Mouse (Mus musculus) splenic B cell, adult 2 months (primary cell): ENCODE measurements around the gene Igfbpl1.
A peak's percentile ranks its signal among the peaks of the same experiment; 100 is the strongest.

Experiments
- DNase-seq: peaks from one replicate; pipeline ENCODE4 v3.0.0-alpha.2; 2011; ENCODE audit warnings: low read depth, low spot score
- H3K27me3 ChIP-seq: 2 replicates; pipeline ENCODE4 v1.6.1; 2012; ENCODE audit warnings: mild to moderate bottlenecking, low read length, moderate library complexity, mixed read lengths; ENCODE audit not compliant: control insufficient read depth, poor library complexity, insufficient read depth, severe bottlenecking
- H3K36me3 ChIP-seq: 2 replicates; pipeline ENCODE4 v1.6.1; 2012; ENCODE audit warnings: mild to moderate bottlenecking, low read length, moderate library complexity, mixed read lengths; ENCODE audit not compliant: control insufficient read depth, poor library complexity, insufficient read depth, severe bottlenecking

Igfbpl1 gene

DNA sequence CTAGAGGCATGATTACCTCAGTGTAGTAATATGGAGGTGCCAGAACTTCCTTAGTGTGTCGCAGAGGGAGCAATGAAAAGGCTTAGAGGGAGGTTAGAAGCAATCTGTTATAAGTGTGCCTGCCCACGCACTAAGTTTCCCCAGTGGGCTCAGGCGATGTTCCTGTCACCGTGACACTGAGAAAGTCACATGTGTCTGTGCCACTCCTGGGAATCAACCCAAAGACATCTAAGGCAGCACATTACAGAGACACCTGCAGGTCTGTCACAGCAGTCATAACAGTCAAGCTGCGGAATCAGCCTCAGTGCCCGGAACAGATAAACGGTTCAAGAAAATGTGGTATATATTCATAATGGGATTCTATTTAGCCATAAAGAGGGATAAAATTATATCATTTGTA, 5.3 kb upstream of the Igfbpl1 start:
- no peak for DNase-seq
- Histone ChIP-seq H3K36me3 (no peaks in the 10 kb centered on the region), H3K27me3 (no peaks in the 10 kb centered on the region; the same call in 1 of the 2 replicates)

DNA sequence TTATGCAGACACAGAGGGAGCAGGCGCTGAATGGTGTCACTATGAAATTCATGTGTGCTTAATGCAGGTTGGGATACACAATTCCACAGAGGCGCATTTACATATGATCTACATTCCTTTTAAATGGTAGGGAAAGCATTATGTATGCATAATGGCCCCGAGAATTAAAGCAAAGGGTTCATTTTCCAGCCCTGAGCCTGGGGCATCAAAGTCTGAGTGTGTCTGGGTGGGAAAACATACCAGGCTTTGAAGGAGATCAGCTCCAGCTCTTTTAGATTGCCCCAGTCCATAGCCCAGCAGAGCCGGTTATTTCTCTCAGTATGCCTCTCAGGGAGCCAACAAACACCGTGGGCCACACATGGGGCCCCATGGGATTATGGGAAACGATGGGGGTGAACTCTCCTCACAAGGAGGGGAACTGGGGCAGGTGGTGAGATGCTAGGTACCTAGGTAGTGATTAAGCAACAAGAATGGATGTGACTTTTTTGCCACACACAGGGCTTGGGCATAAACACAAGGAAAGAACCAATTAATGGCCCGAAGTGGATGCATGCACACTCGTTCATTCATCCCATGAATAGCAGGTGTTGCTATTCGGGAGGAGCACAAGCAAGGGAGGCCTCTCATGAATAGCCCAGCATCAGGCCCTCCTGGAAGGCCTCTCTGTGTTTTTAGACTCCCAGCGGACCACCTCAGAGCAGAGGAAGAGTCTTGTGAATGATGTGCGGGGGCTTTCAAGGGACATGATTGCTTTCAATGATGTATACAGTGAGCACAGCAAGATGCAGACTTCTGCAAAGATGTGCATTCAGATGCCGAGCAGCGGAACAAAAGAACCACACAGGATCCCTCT, 3.4 kb upstream of the Igfbpl1 start:
- DNase-seq = no peak
- Histone ChIP-seq H3K36me3 (no peaks in the 10 kb centered on the region), H3K27me3 (no peaks in the 10 kb centered on the region; the same call in 1 of the 2 replicates)

DNA sequence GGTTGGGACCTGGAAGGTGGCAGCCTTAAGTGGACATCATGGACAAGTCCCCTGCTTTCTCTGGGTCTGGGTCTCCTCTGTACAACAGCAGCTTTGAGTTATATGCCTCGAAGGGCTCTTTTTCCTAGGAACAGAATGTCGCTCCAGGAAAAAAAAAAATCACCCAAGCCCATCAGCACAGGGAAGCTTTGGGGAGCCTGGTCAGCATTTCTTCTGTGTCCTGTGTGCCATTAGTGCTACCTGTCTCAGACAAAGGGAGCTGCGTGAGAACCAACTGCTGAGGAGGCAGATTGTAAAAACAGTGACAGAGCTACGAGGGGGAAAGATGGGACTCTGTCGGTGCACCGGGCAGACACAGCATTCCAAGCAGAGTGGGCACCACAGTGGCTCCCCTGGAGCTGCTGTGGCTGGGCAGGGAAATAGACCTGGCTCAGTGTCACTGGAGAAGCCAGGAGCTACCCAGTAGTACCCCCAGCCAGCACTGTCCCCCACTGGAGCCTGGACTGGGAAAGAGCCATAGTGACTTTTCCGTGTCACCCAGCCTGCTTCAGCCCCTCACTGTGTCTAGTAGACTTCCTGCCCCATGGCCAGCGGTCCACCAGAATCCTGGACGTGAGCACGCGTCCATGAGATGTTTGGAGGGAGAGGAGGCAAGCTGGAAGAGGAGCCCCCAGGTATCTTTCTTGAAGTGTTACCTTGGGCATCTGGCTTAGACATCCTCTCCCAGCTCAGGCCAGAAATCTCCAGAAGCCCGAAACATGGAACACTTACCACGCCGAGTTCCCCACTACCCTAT, 1.8 kb downstream of the Igfbpl1 start:
- no peak for DNase-seq
- no peaks in the 10 kb centered on the region for H3K36me3 ChIP-seq
- H3K27me3 ChIP-seq = no peaks in the 10 kb centered on the region; the same call in 1 of the 2 replicates

GRCm38 (mm10) chr4:45824049-45824760, 2.5 kb downstream of the Igfbpl1 start:
- no peak for DNase-seq
- Histone ChIP-seq H3K36me3 (no peaks in the 10 kb centered on the region), H3K27me3 (no peaks in the 10 kb centered on the region; the same call in 1 of the 2 replicates)

DNA sequence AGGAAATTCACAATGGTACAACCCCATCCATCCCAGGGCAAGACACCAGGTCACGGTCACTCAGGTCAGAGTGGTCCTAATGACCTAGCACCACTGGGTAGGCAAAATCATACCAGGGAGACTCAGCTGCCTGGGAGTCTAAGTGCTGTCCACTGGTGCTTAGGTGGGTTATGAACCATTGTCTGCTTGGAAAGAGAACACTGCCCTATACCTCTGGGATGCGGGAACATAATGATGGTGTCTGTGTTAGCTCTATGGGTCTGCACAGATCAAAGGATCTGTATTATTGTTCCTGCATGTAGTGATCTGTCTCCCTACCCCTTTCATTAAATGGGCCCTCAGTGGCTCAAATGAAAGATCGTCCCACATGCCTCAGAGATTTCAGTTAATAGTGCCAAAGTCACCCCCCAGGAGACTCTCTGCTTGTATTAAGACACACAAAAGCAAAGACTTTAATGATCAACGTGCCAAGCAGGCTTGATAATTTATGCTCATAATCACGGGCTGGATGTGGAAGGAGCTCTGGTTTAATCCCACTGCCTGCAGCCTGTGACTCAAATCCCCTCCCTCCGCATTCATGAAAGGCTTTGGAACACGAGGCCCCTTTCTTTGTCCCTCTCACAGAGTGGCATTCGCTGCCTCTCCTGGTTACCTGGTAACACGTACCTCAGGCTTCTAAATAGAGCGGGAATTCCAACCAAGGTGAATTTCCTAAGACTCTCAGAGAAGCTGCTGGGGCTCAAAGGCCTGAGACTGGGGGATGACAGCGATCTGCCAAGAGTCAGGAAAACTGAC, 3.7 kb downstream of the Igfbpl1 start:
- H3K36me3 ChIP-seq = no peaks in the 10 kb centered on the region
- DNase-seq = no peak
- no peaks in the 10 kb centered on the region; the same call in 1 of the 2 replicates for H3K27me3 ChIP-seq

DNA sequence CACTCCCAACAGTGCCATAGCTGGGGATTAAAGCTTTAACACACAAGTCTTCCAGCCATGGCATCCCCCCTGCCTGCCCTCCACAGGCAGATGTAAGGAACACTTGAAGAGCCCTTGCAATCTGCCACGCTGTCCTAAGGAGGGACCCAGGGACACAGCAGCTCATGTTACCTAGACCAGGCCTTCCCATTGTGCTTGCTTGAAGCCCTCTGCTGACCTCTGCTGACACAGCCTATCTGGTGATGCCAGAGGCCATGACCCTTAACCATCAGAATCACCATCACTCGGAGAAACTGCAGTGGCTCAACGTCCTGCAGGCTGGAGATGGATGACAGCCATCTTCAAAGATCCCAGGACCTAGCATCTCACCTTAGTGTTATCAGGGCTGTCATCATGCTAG, 4.7 kb downstream of the Igfbpl1 start:
- no peaks in the 10 kb centered on the region for H3K27me3 ChIP-seq
- DNase-seq = no peak
- no peaks in the 10 kb centered on the region for H3K36me3 ChIP-seq

DNA sequence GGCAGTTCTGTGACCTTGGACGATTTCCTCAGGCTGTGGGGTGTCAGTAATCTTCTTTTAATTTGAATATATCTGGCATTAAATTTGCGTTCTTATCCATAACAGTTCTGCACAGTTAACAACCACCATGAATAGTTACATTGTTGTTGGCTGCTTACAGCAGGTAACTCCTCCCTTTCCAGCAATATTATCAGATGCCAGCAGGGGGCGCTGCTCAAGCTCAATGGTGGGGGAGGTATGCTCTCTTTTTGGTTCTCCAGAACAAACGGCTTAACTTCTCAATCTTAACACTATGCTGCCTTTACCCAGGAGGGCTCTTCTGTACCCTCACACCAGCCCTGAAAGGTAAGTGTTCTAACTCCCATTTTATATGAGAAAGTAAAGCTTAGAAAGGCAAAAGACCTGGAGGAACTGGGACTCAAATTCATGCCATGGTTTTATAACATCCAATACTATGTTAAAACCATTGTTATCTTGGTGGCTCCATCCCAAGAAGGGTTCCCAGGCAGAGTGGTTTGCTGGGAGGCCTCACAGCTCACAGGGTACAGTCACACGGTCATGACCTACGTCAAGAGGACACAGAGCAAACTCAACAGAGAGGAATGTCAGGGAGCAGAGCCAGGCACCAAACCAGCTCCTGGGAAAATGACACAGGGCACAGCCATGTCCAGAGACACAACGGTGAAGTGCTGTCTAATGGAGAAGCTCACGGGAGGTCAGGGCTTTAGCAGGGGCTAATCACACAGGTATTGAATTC, 6.5 kb downstream of the Igfbpl1 start:
- Histone ChIP-seq H3K27me3 (no peaks in the 10 kb centered on the region), H3K36me3 (no peaks in the 10 kb centered on the region)
- DNase-seq = peak; percentile 73

GRCm38 (mm10) chr4:45819208-45819931, 7.4 kb downstream of the Igfbpl1 start:
- DNase-seq = peak; percentile 20
- no peaks in the 10 kb centered on the region for H3K36me3 ChIP-seq
- no peaks in the 10 kb centered on the region for H3K27me3 ChIP-seq

DNA sequence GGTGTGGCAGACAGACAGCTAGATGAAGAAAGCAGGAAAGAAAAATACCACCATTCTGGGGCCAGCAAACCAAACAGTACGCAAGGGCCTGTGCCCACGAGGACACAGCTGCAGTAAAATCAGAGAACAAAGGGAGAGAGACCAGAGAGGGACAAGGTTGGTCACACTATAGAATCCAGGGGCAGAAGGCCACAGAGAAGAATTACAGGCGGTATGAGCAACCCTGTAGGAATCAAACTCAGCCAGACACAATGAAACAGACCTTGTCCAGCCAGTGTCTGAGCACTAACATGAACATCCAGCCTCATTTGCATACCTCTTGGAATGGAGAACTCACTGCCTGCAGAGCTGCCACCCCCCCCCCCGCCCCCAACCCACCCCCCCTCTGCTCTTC, 7.9 kb downstream of the Igfbpl1 start:
- DNase-seq = peak; percentile 30
- Histone ChIP-seq H3K36me3 (no peaks in the 10 kb centered on the region), H3K27me3 (no peaks in the 10 kb centered on the region)

DNA sequence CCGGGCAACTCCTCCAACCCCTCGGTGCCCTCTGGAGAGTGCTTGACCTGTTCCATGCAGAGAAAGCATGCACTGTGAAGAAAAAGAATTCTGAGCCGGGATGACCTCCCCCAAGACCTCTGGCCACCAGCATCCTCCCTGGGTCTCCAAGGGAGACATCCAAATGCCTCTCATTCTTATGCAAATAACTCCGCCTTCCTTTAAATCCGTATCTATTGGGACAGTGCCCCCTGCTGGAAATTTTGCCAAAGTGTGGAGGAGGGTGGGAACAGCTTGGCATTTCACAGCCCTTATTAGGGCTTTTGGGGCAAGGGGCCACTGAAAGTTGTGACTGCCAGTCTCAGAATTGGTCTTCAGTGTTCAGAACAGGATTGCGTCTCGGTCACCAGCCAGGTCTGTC, 11.2 kb downstream of the Igfbpl1 start:
- peak; percentile 26 for DNase-seq
- Histone ChIP-seq H3K27me3 (no peaks in the 10 kb centered on the region), H3K36me3 (no peaks in the 10 kb centered on the region)

GRCm38 (mm10) chr4:45811250-45811649, 15.5 kb downstream of the Igfbpl1 start:
- no peaks in the 10 kb centered on the region for H3K27me3 ChIP-seq
- DNase-seq = no peak
- no peaks in the 10 kb centered on the region for H3K36me3 ChIP-seq

GRCm38 (mm10) chr4:45808034-45808433, 18.7 kb downstream of the Igfbpl1 start:
- Histone ChIP-seq H3K36me3 (peaks cover 3% of the 10 kb centered on the region; the same call in 1 of the 2 replicates), H3K27me3 (no peaks in the 10 kb centered on the region)
- DNase-seq = no peak

DNA sequence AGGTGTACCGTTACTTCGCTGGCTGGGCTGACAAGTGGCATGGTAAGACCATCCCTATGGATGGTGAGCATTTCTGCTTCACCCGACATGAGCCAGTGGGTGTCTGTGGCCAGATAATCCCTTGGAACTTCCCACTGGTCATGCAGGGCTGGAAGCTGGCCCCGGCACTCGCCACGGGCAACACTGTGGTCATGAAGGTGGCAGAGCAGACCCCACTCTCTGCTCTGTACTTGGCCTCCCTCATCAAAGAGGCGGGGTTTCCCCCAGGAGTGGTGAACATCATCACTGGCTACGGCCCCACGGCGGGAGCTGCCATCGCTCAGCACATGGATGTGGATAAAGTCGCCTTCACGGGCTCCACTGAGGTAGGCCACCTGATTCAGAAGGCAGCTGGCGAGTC, 23.8 kb downstream of the Igfbpl1 start:
- peaks cover 3% of the 10 kb centered on the region; the same call in 1 of the 2 replicates for H3K36me3 ChIP-seq
- no peak for DNase-seq
- H3K27me3 ChIP-seq = no peaks in the 10 kb centered on the region
